Mouse (Mus musculus) heart, postnatal 0 days (tissue): Measurements from ENCODE around the gene 6330409D20Rik.

Source experiments
- CTCF ChIP-seq: IDR thresholded peaks from 2 replicates; pipeline ENCODE4 v1.5.1; 2016; ENCODE audit warnings: antibody characterized with exemption, control low read depth, low read depth
- EP300 ChIP-seq: IDR thresholded peaks from 2 replicates; pipeline ENCODE4 v1.6.1; 2016; ENCODE audit warnings: antibody characterized with exemption, low read depth

DNA sequence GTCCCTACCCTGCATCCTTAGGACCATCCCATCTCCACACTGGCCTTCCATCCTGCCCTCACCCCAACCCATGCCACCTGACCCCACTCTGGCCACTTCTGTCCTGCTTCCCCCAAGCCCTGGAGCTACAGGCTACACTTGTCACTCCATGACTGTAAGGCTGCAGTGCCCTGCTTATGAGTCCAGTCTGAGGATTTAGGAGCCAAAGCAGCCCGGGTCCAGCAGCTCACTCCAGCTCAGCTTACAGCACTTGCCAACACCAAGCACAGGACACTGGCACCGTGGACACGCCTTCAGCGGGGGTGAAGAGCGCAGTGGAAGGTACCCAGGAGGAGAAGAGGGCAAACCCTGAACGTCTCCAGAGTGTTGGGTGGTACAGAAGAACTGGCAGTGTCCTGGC, 33.8 kb downstream of the 6330409D20Rik start:
- TF ChIP-seq CTCF, result no peak
- TF ChIP-seq EP300, result no peak
